Mouse (Mus musculus) kidney, adult 11 months (tissue): ENCODE measurements at regions not wholly inside any gene's neighbourhood (a gene's known extent, or its start where the extent isn't known, plus 50 kb on each side); places are given as distances from the start of the nearest gene placed in this dataset.

Experiments used
- DNase-seq: peaks from one replicate; pipeline ENCODE4 v3.0.0; 2022

DNA sequence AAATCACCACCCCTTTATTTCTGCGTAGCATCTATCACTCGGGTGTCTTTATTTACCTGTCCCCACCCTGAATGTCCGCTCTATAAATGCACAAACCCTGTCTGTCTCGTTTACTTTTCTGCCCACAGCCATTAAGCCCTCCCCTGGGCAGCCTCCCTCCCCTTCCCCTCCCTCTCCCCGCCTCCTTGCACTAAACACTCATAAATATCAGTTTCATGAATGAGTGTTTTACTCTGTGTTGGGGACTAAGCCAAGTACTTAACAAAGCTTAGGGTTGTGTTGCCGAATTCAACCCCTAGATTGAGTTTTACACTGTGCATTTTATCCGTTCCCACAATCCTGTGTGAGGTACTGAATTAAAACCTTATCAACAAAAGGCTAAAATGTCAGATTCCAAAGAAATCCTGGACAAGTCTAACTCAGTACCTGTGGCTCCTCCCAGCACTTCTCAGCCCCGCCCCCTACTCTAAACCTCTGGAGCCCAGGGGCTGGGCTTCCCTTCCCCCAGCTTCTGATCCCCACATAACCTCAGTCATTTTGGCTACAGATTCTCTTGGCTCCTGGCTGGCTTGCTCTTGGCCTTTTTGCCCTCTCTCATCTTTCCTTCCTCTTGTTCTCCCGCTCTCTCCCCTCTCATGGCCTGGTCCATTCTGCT lies 52.0 kb upstream of the Clint1 start:
- no peak for DNase-seq
